Mouse (Mus musculus): ENCODE data around the gene Pten.
"Not testable (repeated sequence)": the region's sequence is repeated elsewhere in the genome, so short reads cannot be mapped to it uniquely, and the experiment has no call there.

Gene Pten

DNA sequence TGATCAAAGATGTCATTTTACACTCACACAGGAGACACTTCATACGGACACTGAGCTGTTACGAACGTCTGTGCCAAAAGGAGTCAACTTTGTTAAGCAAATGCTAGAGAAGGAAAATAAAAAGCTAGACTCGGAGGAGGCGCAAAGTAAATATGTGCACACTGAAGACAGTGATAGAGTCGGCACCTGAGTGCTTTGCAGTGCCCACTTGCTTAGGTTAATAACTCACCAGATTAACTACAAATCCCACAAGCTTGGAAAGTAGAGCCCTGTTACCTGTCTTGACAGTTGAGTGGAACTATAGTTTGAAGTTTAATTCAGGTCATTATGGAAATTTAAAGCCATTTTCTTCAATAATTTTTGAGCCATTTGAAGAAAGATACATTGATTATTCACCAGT is 51.4 kb downstream of the Pten start:
- H3K4me1 ChIP-seq (replicated peaks; ENCODE audit: low read depth, low read length) = no peaks in the 10 kb centered on the region; the same call in 1 of the 2 replicates

DNA sequence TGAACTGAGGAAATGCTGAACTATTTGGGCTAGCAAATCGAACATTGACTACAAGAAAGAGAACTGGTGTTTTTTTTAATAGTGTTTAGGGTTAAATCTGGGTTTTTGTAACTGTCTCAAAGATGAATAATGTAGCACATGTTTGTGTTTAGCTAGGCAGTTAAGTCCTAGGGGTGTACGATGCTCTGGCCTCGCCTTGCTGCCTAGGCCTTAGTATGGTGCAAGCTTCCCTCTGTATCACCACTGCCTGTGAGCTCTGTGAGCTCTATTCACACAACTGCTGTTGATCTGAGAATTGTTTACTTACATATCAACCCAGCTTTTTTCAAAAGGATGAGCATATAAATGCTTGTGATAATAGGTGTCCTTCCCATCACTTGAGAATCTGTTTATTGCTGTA is 51.8 kb downstream of the Pten start:
- TF ChIP-seq CTCF (conservative IDR thresholded peaks at IDR 0.05; ENCODE audit: low read length) (no peak), NANOG (IDR thresholded peaks at IDR 0.05; ENCODE audit: borderline replicate concordance, low read length) (no peak), POU5F1 (IDR thresholded peaks at IDR 0.05; ENCODE audit: borderline replicate concordance, low read length) (no peak)
- H3K9me3 ChIP-seq (ENCODE audit: low read length) = no peaks in the 10 kb centered on the region
- no peaks in the 10 kb centered on the region; the same call in 1 of the 2 replicates for H3K4me1 ChIP-seq (replicated peaks; ENCODE audit: low read depth, low read length)
- H3K4me3 ChIP-seq (replicated peaks; ENCODE audit: low read length) = no peak overlapping the region
- peaks cover 67% of the 10 kb centered on the region for H3K36me3 ChIP-seq (ENCODE audit: insufficient read depth, low read length)
- H3K27me3 ChIP-seq (ENCODE audit: insufficient read depth, low read length) = no peaks in the 10 kb centered on the region

More for the DNA sequence above, 51.4 kb downstream of the Pten start:
- Histone ChIP-seq H3K36me3 (ENCODE audit: insufficient read depth, low read length) (peaks cover 67% of the 10 kb centered on the region), H3K9me3 (ENCODE audit: low read length) (no peaks in the 10 kb centered on the region), H3K27me3 (ENCODE audit: insufficient read depth, low read length) (no peaks in the 10 kb centered on the region), H3K4me3 (replicated peaks; ENCODE audit: low read length) (no peak overlapping the region)
- TF ChIP-seq POU5F1 (IDR thresholded peaks at IDR 0.05; ENCODE audit: borderline replicate concordance, low read length) (no peak), CTCF (conservative IDR thresholded peaks at IDR 0.05; ENCODE audit: low read length) (no peak), NANOG (IDR thresholded peaks at IDR 0.05; ENCODE audit: borderline replicate concordance, low read length) (no peak)

DNA sequence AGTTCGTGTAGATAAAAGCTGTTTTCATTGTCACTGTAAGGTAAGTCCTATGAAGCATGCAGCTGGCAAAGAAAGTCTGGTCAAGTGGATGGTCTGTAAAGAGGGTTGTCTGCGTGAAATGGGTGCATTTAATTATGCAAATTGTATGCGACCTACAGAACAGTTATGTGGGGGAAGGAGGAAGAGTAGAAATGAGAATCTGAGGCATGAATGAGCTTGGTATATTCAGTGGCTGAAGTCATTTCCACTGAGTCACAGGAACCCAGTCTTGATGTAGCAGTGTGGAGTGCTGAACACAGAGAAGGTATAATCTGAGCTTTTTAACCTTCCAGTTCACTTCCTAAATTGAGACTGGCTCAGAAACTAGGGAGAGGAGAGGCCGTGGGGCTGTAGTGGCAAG is 61.5 kb downstream of the Pten start:
- Histone ChIP-seq H3K9me3 (ENCODE audit: low read length) (no peaks in the 10 kb centered on the region), H3K4me3 (replicated peaks; ENCODE audit: low read length) (no peak overlapping the region), H3K36me3 (ENCODE audit: insufficient read depth, low read length) (peaks cover 70% of the 10 kb centered on the region), H3K4me1 (replicated peaks; ENCODE audit: low read depth, low read length) (peaks cover 3% of the 10 kb centered on the region; the same call in 1 of the 2 replicates), H3K27me3 (ENCODE audit: insufficient read depth, low read length) (no peaks in the 10 kb centered on the region)
- TF ChIP-seq CTCF (conservative IDR thresholded peaks at IDR 0.05; ENCODE audit: low read length) (no peak), NANOG (IDR thresholded peaks at IDR 0.05; ENCODE audit: borderline replicate concordance, low read length) (no peak), POU5F1 (IDR thresholded peaks at IDR 0.05; ENCODE audit: borderline replicate concordance, low read length) (no peak)

DNA sequence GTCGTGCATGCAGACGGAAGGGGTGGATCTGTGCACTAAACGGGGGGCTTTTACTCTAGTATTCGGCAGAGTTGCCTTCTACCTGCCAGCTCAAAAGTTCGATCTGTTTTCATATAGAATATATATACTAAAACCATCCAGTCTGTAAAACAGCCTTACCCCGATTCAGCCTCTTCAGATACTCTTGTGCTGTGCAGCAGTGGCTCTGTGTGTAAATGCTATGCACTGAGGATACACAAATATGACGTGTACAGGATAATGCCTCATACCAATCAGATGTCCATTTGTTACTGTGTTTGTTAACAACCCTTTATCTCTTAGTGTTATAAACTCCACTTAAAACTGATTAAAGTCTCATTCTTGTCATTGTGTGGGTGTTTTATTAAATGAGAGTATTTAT is 65.7 kb downstream of the Pten start:
- not testable (repeated sequence) for H3K9me3 ChIP-seq (ENCODE audit: low read length); H3K27me3 ChIP-seq (ENCODE audit: insufficient read depth, low read length); H3K4me3 ChIP-seq (replicated peaks; ENCODE audit: low read length); H3K4me1 ChIP-seq (replicated peaks; ENCODE audit: low read depth, low read length)
- H3K36me3 ChIP-seq (ENCODE audit: insufficient read depth, low read length) = peaks cover 34% of the 10 kb centered on the region

DNA sequence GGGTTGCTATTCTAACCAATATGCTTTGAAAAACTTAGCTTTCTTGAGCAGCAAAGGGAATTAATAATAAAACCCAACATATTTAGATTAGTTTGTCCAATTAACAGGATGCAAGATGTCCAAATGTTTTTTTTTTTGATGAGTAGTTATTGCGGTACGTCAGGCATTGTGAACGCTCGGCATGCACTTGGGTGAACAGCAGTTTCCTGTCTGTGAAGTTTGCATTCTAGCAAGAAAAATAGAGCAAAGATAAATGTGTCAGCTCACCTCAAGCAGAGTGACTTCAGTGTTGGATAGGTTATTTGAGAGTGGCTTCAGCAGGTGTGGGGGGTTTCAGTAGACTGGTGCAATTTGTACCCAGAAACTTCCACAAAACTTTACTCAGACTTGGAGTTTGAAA is 69.3 kb downstream of the Pten start:
- no peak overlapping the region for H3K4me3 ChIP-seq (replicated peaks; ENCODE audit: low read length)
- TF ChIP-seq POU5F1 (IDR thresholded peaks at IDR 0.05; ENCODE audit: borderline replicate concordance, low read length) (no peak), NANOG (IDR thresholded peaks at IDR 0.05; ENCODE audit: borderline replicate concordance, low read length) (no peak), CTCF (conservative IDR thresholded peaks at IDR 0.05; ENCODE audit: low read length) (no peak)
- no peaks in the 10 kb centered on the region for H3K9me3 ChIP-seq (ENCODE audit: low read length)
- H3K4me1 ChIP-seq (replicated peaks; ENCODE audit: low read depth, low read length) = peaks cover 9% of the 10 kb centered on the region
- H3K36me3 ChIP-seq (ENCODE audit: insufficient read depth, low read length) = 0 out of 2 replicates have a peak, but pooled peaks cover 4% of the 10 kb centered on the region
- H3K27me3 ChIP-seq (ENCODE audit: insufficient read depth, low read length) = no peaks in the 10 kb centered on the region

DNA sequence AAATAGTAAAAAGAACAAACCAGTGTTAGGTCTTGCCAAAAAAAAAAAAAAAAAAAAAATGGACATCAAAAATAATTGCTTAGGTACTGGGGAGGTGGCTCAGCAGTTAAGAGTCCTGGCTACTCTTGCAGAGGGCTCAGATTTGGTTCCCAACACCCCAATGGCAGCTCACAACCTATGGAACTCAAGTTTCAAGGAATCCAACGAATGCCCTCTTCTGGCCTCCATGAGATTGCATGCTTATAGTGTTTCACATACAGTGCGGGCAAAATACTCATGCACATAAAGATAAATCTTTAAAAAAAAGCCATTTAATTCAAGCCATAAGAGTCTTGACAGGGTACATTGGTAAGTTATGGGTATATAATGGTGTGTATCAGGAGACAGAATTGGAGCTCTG is 72.6 kb downstream of the Pten start:
- Histone ChIP-seq H3K9me3 (ENCODE audit: low read length) (no peaks in the 10 kb centered on the region), H3K27me3 (ENCODE audit: insufficient read depth, low read length) (no peaks in the 10 kb centered on the region), H3K4me1 (replicated peaks; ENCODE audit: low read depth, low read length) (peaks cover 23% of the 10 kb centered on the region), H3K36me3 (ENCODE audit: insufficient read depth, low read length) (no peaks in the 10 kb centered on the region), H3K4me3 (replicated peaks; ENCODE audit: low read length) (no peak overlapping the region)
- TF ChIP-seq CTCF (conservative IDR thresholded peaks at IDR 0.05; ENCODE audit: low read length) (0 out of 2 replicates have a peak, but pooled peaks have one; percentile 14), NANOG (IDR thresholded peaks at IDR 0.05; ENCODE audit: borderline replicate concordance, low read length) (no peak), POU5F1 (IDR thresholded peaks at IDR 0.05; ENCODE audit: borderline replicate concordance, low read length) (no peak)

DNA sequence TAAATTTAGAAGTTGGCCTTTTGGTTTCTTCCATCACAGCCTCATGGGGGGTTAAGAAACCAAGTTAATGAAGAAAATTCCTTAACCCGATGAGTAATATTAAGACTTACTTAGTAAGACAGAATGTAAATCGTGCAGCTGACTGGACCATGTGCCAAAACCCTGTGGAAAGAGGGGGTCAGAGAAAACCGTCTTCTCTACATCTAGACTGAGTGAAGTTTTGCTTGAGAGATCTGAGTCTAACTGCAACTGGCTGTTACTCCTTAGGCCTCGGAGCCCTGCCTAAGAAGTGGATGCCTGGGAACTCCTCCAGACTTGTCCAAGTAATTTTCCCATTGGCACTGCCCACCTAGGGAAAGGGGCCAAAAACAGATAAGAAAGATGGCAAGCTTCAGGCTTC is 74.0 kb downstream of the Pten start:
- peaks cover 23% of the 10 kb centered on the region for H3K4me1 ChIP-seq (replicated peaks; ENCODE audit: low read depth, low read length)
- no peaks in the 10 kb centered on the region for H3K27me3 ChIP-seq (ENCODE audit: insufficient read depth, low read length)
- no peaks in the 10 kb centered on the region for H3K36me3 ChIP-seq (ENCODE audit: insufficient read depth, low read length)
- H3K4me3 ChIP-seq (replicated peaks; ENCODE audit: low read length) = no peak overlapping the region
- TF ChIP-seq CTCF (conservative IDR thresholded peaks at IDR 0.05; ENCODE audit: low read length) = no peak
- no peaks in the 10 kb centered on the region for H3K9me3 ChIP-seq (ENCODE audit: low read length)

DNA sequence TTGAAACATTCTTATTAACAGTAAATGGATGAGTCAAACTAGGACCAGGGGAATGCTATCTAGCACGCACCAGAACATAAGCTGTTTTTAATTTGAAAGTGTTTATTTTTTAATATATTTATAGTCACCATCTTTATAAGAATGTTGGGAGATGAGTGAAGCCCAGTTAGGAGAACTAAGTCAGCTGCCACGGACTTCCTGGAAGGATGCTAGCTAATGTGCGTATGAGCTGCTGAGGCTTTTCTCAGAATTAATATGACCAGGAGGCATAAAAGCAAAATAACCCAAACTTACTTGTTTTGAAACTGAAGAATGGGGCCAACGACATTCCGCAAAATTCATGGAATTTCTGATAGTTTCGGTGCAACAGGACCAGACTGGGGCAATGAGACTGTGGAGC is 83.2 kb downstream of the Pten start:
- no peaks in the 10 kb centered on the region for H3K4me1 ChIP-seq (replicated peaks; ENCODE audit: low read depth, low read length)

DNA sequence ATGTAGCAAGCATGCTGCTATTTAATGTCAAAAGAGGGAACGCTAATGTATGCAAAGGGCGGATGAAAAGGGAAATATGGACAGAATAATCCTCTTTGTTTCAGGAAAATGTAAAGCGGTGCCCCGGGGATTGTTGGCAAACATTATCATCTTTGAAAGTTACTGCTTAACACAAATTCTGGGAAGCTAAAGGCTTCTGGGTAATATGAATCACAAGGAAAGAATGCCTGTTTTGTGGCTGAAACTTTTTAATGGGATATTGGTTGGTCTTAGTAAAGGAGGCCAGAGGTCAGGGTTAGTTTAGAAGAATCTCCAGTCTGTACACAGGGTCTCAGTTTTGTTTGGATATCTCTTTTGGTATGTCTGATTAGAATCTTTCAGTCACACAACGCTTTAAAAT is 87.2 kb downstream of the Pten start:
- H3K4me3 ChIP-seq (replicated peaks; ENCODE audit: low read length) = no peak overlapping the region
- no peaks in the 10 kb centered on the region for H3K4me1 ChIP-seq (replicated peaks; ENCODE audit: low read depth, low read length)
- H3K9me3 ChIP-seq (ENCODE audit: low read length) = no peaks in the 10 kb centered on the region
- H3K36me3 ChIP-seq (ENCODE audit: insufficient read depth, low read length) = no peaks in the 10 kb centered on the region
- TF ChIP-seq POU5F1 (IDR thresholded peaks at IDR 0.05; ENCODE audit: borderline replicate concordance, low read length) (no peak), NANOG (IDR thresholded peaks at IDR 0.05; ENCODE audit: borderline replicate concordance, low read length) (no peak)
- no peaks in the 10 kb centered on the region for H3K27me3 ChIP-seq (ENCODE audit: insufficient read depth, low read length)

More for the DNA sequence above, 83.2 kb downstream of the Pten start:
- no peak for TF ChIP-seq NANOG (IDR thresholded peaks at IDR 0.05; ENCODE audit: borderline replicate concordance, low read length)
- TF ChIP-seq CTCF (conservative IDR thresholded peaks at IDR 0.05; ENCODE audit: low read length) = no peak
- TF ChIP-seq POU5F1 (IDR thresholded peaks at IDR 0.05; ENCODE audit: borderline replicate concordance, low read length) = no peak
- H3K27me3 ChIP-seq (ENCODE audit: insufficient read depth, low read length) = no peaks in the 10 kb centered on the region
- H3K9me3 ChIP-seq (ENCODE audit: low read length) = no peaks in the 10 kb centered on the region
- no peaks in the 10 kb centered on the region for H3K36me3 ChIP-seq (ENCODE audit: insufficient read depth, low read length)
- H3K4me3 ChIP-seq (replicated peaks; ENCODE audit: low read length) = no peak overlapping the region

Measured in E14TG2a.4 (cell line).